Mouse (Mus musculus) olfactory bulb, adult 2 months (tissue): ENCODE results near the gene Obsl1. TPM values are rescaled to one million over a fixed set of nuclear protein-coding genes. Genes with fewer than 3 reads are reported as not detected.

Source experiments
- H3K27ac ChIP-seq: fragments of 200-500 bp; 2 replicates; pipeline ENCODE4 v1.5.1; 2012; ENCODE audit warnings: low read depth, low read length; ENCODE audit not compliant: insufficient read depth
- H3K4me1 ChIP-seq: fragments of 200-500 bp; 2 replicates; pipeline ENCODE4 v1.6.1; 2012; ENCODE audit warnings: low read length; ENCODE audit not compliant: control insufficient read depth, insufficient read depth
- H3K4me3 ChIP-seq: fragments of 200-500 bp; 2 replicates; pipeline ENCODE4 v1.5.1; 2012; ENCODE audit warnings: mild to moderate bottlenecking, low read depth, low read length, moderate library complexity; ENCODE audit not compliant: insufficient read depth
- CTCF ChIP-seq: fragments of 200-500 bp; IDR thresholded peaks from 2 replicates; pipeline ENCODE4 v1.5.1; 2012; ENCODE audit warnings: low read depth, mild to moderate bottlenecking, low read length, moderate library complexity; ENCODE audit not compliant: insufficient read depth
- POLR2A ChIP-seq: fragments of 200-500 bp; IDR thresholded peaks from 2 replicates; pipeline ENCODE4 v1.6.1; 2012; ENCODE audit warnings: mild to moderate bottlenecking, low read depth, low read length, moderate library complexity; ENCODE audit not compliant: insufficient read depth
- WGBS: fragments of 180-500 bp; shearing (Covaris S2); methylation state at CpG from one replicate; pipeline ENCODE4 v1.1.7; 2018; 5-methylcytosine and 5-hydroxymethylcytosine counted together
- polyA plus RNA-seq: library from polyadenylated mRNA; stranded (reverse); fragments of >200 nt; gene quantifications from 2 replicates; pipeline ENCODE4 v1.2.4, GENCODE M21; 2012; ENCODE audit warnings: low replicate concordance; ENCODE audit not compliant: missing spikeins, insufficient read depth, insufficient read length

Gene Obsl1
- polyA plus RNA-seq, 1 experiment = not detected

GRCm38 (mm10) chr1:75521321-75522031, 15.2 kb upstream of the Obsl1 start, which contains the start of gene Stk11ip:
Stk11ip (plus strand) TSS chr1:75521529.
- peak; percentile 83 for TF ChIP-seq POLR2A
- TF ChIP-seq CTCF = no peak
- Histone ChIP-seq H3K27ac (peak within 1 kb of the TSS; percentile 35; the same call in 1 of the 2 replicates), H3K4me3 (peak within 1 kb of the TSS; percentile 85), H3K4me1 (no peaks in the 10 kb centered on the region)
- under 1% methylated on average over 46 of the region's 46 CpGs for WGBS

- WGBS = 43% methylated on average over 5 of the region's 5 CpGs
- Histone ChIP-seq H3K27ac (no peak overlapping the region), H3K4me3 (no peak overlapping the region), H3K4me1 (no peaks in the 10 kb centered on the region)
- TF ChIP-seq CTCF (no peak), POLR2A (no peak)
These were observed 13.3 kb upstream of the Obsl1 start for GRCm38 (mm10) chr1:75519576-75519975.

DNA sequence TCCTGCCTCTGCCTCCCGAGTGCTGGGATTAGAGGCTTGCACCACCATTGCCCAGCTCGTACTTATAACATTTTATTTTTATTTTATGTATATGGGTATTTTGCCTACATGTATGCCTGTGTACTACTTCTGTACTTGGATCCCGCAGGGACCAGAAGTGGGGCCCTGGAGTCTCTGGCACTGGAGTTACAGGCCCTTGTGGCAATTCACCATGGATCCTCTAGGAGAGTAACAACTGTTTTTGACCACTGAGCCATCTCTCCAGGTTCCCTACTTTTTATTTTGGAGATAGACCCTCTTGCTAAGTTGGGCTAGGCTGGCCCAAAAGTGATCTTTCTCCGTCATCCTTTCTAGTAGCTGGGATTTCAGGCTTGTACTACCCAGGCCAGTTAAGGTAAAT, 12.2 kb upstream of the Obsl1 start:
- no peaks in the 10 kb centered on the region for H3K4me1 ChIP-seq
- H3K4me3 ChIP-seq = no peak overlapping the region
- TF ChIP-seq CTCF (no peak), POLR2A (no peak)
- WGBS = 95% methylated on average over 4 of the region's 4 CpGs
- no peak overlapping the region for H3K27ac ChIP-seq

DNA sequence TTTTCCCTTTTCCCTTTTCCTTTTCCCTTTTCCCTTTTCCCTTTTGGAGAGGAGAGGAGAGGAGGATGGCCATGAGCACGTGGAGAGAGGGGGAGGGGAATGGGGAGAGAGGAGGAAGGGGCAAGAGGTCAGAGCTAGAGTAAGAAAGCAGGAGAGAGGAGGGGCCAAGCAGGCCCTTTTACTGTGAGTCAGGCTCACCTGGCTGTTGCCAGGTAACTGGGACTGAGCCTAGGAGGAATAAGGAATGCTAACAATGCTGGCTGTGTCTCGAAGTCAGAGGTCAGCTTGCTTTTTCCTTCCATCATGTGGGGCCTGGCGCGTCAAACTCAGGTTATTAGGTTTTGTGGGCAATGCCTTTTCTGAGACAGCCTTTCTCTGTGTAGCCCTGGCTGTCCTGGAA, 11.7 kb upstream of the Obsl1 start:
- TF ChIP-seq POLR2A = no peak
- no peak for TF ChIP-seq CTCF
- H3K4me1 ChIP-seq = no peaks in the 10 kb centered on the region
- no peak overlapping the region for H3K4me3 ChIP-seq
- WGBS = 67% methylated on average over 4 of the region's 4 CpGs
- no peak overlapping the region for H3K27ac ChIP-seq

GRCm38 (mm10) chr1:75516703-75517380, 10.6 kb upstream of the Obsl1 start:
- TF ChIP-seq CTCF (no peak), POLR2A (no peak)
- WGBS = 81% methylated on average over 15 of the region's 15 CpGs
- H3K27ac ChIP-seq = no peak overlapping the region
- H3K4me3 ChIP-seq = no peak overlapping the region
- no peaks in the 10 kb centered on the region for H3K4me1 ChIP-seq

GRCm38 (mm10) chr1:75512550-75512949, 6.3 kb upstream of the Obsl1 start:
- 94% methylated on average over 3 of the region's 3 CpGs for WGBS
- peaks cover 5% of the 10 kb centered on the region; the same call in 1 of the 2 replicates for H3K4me1 ChIP-seq
- no peak overlapping the region for H3K27ac ChIP-seq
- TF ChIP-seq POLR2A (no peak), CTCF (no peak)
- no peak overlapping the region for H3K4me3 ChIP-seq

GRCm38 (mm10) chr1:75511437-75512210, 5.4 kb upstream of the Obsl1 start:
- Histone ChIP-seq H3K4me1 (peaks cover 12% of the 10 kb centered on the region), H3K27ac (no peak overlapping the region), H3K4me3 (no peak overlapping the region)
- WGBS = 60% methylated on average over 4 of the region's 4 CpGs
- TF ChIP-seq CTCF = no peak
- TF ChIP-seq POLR2A = no peak

GRCm38 (mm10) chr1:75510154-75510553, 3.9 kb upstream of the Obsl1 start:
- WGBS = 71% methylated on average over 5 of the region's 5 CpGs
- TF ChIP-seq POLR2A (no peak), CTCF (no peak)
- Histone ChIP-seq H3K27ac (no peak overlapping the region), H3K4me3 (no peak overlapping the region), H3K4me1 (peaks cover 16% of the 10 kb centered on the region)
